ENCODE assay signal across 20 mouse cellular contexts in the genomic region with DNA sequence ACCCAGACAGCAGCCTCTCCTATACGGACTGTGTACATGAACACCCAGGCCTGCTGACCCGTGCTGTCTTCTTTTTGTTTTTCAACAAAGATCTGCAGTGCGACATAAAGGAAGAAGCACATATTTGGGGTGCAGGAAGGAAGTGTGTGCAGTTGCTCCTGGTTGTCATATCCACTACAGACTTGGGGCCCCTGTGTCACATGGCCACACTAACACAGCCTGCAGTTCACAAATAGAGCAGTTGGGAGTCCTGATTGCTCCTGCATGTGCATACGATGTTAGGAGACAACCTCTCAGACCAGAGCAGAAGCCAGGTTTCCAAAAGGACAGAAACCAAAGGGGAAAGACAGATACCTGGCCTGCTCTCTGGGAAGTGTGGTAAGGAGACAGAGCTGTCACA. TPM values are rescaled to one million over a fixed set of nuclear protein-coding genes. Genes with fewer than 3 reads are reported as not detected.
DNase-seq lines count a peak whose midpoint lies in the region; ATAC-seq and TF ChIP-seq lines count a peak whose summit lies in the region.
"Had no signal": no experiment of that assay in that cellular context is flagged by ENCODE, and none has a peak within 500 bp of the region (broad histone marks: within the 10 kb centered on the region; RNA-seq: fewer than 3 reads in every experiment).

No protein-coding gene starts in this region.

- ATAC-seq in common myeloid progenitor, adult 5-6 weeks (replicated peaks; ENCODE audit: low read depth, poor library complexity, severe bottlenecking), result 0 out of 2 replicates have a peak, but pooled peaks have one; percentile 25
- no peak for ATAC-seq in megakaryocyte-erythroid progenitor cell, adult 5-6 weeks (replicated peaks; ENCODE audit: low FRiP score, low TSS enrichment, poor library complexity, severe bottlenecking)
- ATAC-seq: intestine, embryonic 16.5 days had no signal

- peak; percentile 73 for DNase-seq in heart, adult 11 months
- DNase-seq in heart, adult 8-10 months (ENCODE audit: low spot score), result no peak
- DNase-seq in thymus, adult 2 months, result peak; percentile 26
- DNase-seq in left cerebral cortex, adult 2 months (ENCODE audit: extremely low spot score in 1 of 2, low spot score in 2 of 2), result no peak
- DNase-seq in lung, postnatal 25 days (ENCODE audit: low spot score), result no peak
- DNase-seq: adrenal gland, adult 2 months; cerebellum, postnatal 10 days; embryo, embryonic 11 days; gastrocnemius, adult 2 months; heart, postnatal 4 days; kidney, postnatal 10 days; lung, adult 18-20 months; lung, postnatal 14 days; midbrain, embryonic 14.5 days; spleen, adult 18-20 months had no signal

- no peak overlapping the region for H3K4me3 ChIP-seq in thymus, adult 2 months (ENCODE audit: control insufficient read depth, insufficient read depth, low read length)
- H3K4me3 ChIP-seq in left cerebral cortex, adult 2 months, result no peak overlapping the region
- H3K4me3 ChIP-seq: gastrocnemius, adult 2 months; hindbrain, embryonic 15.5 days; neural tube, embryonic 15.5 days had no signal

- no peak for TF ChIP-seq POLR2A in thymus, adult 2 months (IDR thresholded peaks at IDR 0.05; ENCODE audit: control insufficient read depth, extremely low read depth, insufficient read depth, low read length, poor library complexity)

- no peak overlapping the region for H3K27ac ChIP-seq in thymus, adult 2 months (ENCODE audit: control insufficient read depth, insufficient read depth, low read length)
- H3K27ac ChIP-seq in left cerebral cortex, adult 2 months, result no peak overlapping the region
- H3K27ac ChIP-seq: gastrocnemius, adult 2 months; hindbrain, embryonic 15.5 days; neural tube, embryonic 15.5 days had no signal

- no peaks in the 10 kb centered on the region for H3K27me3 ChIP-seq in thymus, adult 2 months (ENCODE audit: control insufficient read depth, insufficient read depth, low read length)
- H3K27me3 ChIP-seq: hindbrain, embryonic 15.5 days; neural tube, embryonic 15.5 days had no signal

- TF ChIP-seq CTCF in thymus, adult 2 months (IDR thresholded peaks at IDR 0.05; ENCODE audit: borderline replicate concordance, control insufficient read depth, extremely low read depth, insufficient read depth, low read length, poor library complexity), result no peak
- TF ChIP-seq CTCF in left cerebral cortex, adult 2 months (IDR thresholded peaks at IDR 0.05), result no peak

- H3K4me1 ChIP-seq in thymus, adult 2 months (replicated peaks; ENCODE audit: control insufficient read depth, insufficient read depth, low read length), result peaks cover 5% of the 10 kb centered on the region
- H3K4me1 ChIP-seq: hindbrain, embryonic 15.5 days; neural tube, embryonic 15.5 days had no signal

- 29% methylated on average over 4 of the region's 4 CpGs for WGBS in thymus, adult 2 months

- intact Hi-C loops in left cerebral cortex, adult 2 months (cut with DNase I), result no loop called here

- H3K36me3 ChIP-seq in thymus, adult 2 months (ENCODE audit: control insufficient read depth, insufficient read depth, low read length), result no peaks in the 10 kb centered on the region
- H3K36me3 ChIP-seq: hindbrain, embryonic 15.5 days; neural tube, embryonic 15.5 days had no signal

RNA-seq across cellular contexts. Expression of gene Mex3b, which starts 46.5 kb away (rescaled TPM):
- 1 to 10 TPM; 1.1 to 1.3 (median 1.3) TPM for total RNA-seq in heart, adult 8-10 months (2022)
- total RNA-seq in common myeloid progenitor, adult 5-6 weeks (2017), result 10.4 and 11.0 TPM in 2 replicates
- 75.3 and 77.1 TPM in 2 replicates for polyA plus RNA-seq in thymus, adult 2 months (2012; rRNA removed)
- total RNA-seq in left cerebral cortex, adult 2 months (2021), result 10 to 100 TPM; 18.3 to 24.4 TPM
- 2.6 and 3.1 TPM in 2 replicates for total RNA-seq in megakaryocyte-erythroid progenitor cell, adult 5-6 weeks (2014; fragmentation: Nextera tagmentation)
- total RNA-seq in megakaryocyte-erythroid progenitor cell, adult 5-6 weeks (2017), result 8.4 and 9.8 TPM in 2 replicates

Comparison
In these comparisons a context has a peak if more than half of its experiments do, and no peak if none do; other contexts are left out.
1. DNase-seq: peak in heart, adult 11 months (single experiment) and thymus, adult 2 months (single experiment); none in heart, adult 8-10 months (single experiment), left cerebral cortex, adult 2 months (0 of 2) and lung, postnatal 25 days (single experiment).